Mouse (Mus musculus): Measurements from ENCODE around the gene Slc8a2.

DNA sequence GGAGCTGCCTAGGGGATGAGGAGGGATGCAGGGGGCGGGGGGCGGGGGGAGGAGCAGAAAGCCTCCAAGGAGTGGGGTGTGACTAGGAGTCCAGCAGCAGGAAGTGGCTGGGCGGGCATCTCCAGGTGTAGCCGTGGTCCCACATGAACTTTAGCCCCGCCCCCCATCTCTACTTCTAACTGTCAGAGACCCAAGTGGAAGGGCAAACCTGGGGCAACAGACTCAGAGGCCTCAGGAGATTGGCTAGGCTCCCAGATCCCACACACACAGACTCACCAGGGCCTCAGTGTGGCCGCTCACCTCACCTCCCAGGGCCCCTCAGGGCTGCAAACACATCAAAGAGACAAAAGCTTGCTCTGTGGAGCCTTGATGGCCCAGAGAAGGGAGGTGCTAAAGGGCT lies 67.0 kb downstream of the Slc8a2 start:
- TF ChIP-seq CTCF (IDR thresholded peaks at IDR 0.05; ENCODE audit: extremely low read depth, insufficient read length, insufficient replicate concordance, low read depth, low read length) (no peak), POLR2A (IDR thresholded peaks at IDR 0.05; ENCODE audit: low read depth, low read length) (no peak)

Data from small intestine, adult 2 months (tissue).